Mouse (Mus musculus): Measurements from ENCODE around the gene Tnfrsf14.

The Tnfrsf14 gene

DNA sequence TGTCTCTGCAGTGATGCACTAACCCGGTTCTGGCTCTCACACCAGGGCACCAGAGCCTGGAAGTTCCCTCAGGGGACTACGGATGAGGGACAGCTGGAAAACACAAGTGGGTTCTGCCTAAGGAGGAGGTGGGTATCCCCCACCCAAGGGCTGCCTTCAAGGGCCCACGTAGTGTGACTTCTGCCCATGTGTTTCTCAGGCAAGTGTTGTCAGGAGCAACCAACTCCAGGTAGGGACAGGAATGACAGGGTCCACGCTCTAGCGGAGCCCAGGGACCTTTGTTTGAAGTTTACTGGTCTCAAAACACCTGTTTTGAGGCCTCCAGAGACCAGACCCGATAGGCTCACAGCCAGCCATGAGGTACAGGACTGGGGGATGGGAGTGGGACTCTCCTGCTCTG is 55.2 kb downstream of the Tnfrsf14 start:
- DNase-seq = no peak
